Mouse (Mus musculus): ENCODE measurements at regions not wholly inside any gene's neighbourhood (a gene's known extent, or its start where the extent isn't known, plus 50 kb on each side); places are given as distances from the start of the nearest gene placed in this dataset.

DNA sequence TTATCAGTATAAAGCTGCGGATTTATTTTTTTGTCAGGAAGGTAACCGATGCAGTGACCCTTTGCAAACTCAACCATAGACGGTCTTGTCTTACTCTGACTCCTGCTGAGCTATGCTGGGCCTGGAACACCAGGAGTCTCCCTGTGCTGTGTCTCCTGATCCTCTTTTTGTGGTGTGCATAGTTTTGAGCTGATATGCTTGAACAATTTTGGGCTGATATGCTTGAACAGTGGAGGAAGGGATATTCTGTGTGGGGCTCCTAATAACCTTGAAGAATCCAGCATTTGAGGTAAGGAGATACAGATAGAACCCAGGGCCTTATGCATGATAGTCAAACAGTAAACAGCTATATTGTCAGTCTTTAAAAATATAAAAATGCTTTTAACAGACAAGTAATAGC is 211.2 kb upstream of the Arpp21 start:
- TF ChIP-seq POLR2A (IDR thresholded peaks at IDR 0.05; ENCODE audit: insufficient read length, low read depth) (no peak), USF1 (IDR thresholded peaks at IDR 0.05; ENCODE audit: low read depth) (no peak), TCF12 (IDR thresholded peaks at IDR 0.05; ENCODE audit: insufficient read depth, poor library complexity, severe bottlenecking) (no peak), E2F4 (IDR thresholded peaks at IDR 0.05; ENCODE audit: insufficient read depth) (no peak), CEBPB (IDR thresholded peaks at IDR 0.05; ENCODE audit: insufficient read depth, poor library complexity, severe bottlenecking) (no peak), MYOG (IDR thresholded peaks at IDR 0.05; ENCODE audit: control insufficient read depth in 1 of 3, insufficient read depth in 1 of 3, insufficient read length in 2 of 3, low read depth in 2 of 3) (no peak), MAX (IDR thresholded peaks at IDR 0.05; ENCODE audit: low read depth) (no peak), MYOD1 (IDR thresholded peaks at IDR 0.05; ENCODE audit: control insufficient read depth in 1 of 3, insufficient read length in 2 of 3, low read depth in 2 of 3) (no peak)

Measured in myocyte (in vitro differentiated cells).